Mouse (Mus musculus) ES-CJ7 (cell line): ENCODE data around the gene Pabpc6.

Experiments
- DNase-seq: peaks from one replicate; pipeline ENCODE4 v3.0.0; 2011; ENCODE audit warnings: low read depth, low spot score

Pabpc6 gene

GRCm38 (mm10) chr17:9669283-9669905 is at the start of gene Pabpc6:
Gene Pabpc6 (minus strand): TSS chr17:9669717.
- peak; percentile 70 for DNase-seq

DNA sequence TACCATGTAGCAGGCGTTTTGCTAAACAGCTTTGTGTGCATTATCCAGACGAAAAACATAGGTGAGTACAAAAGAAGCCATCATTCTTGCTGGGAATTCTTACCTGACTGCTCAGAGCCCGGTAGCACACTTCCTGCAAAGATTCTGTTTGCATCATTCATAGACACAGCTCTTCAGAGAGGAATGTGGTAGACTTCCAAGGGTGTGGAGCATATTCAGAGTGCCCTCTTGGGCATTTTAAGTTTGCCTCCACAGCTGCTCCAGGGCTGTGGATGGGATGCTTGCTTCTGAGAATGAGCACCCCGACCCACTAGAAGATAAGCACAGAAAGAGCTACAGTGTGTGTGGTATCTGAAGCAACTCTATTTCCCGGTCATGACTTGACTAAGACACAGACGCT is 41.4 kb upstream of the Pabpc6 start:
- DNase-seq, result no peak

- no peak for DNase-seq
These were observed 39.4 kb upstream of the Pabpc6 start for GRCm38 (mm10) chr17:9708888-9709287.

DNA sequence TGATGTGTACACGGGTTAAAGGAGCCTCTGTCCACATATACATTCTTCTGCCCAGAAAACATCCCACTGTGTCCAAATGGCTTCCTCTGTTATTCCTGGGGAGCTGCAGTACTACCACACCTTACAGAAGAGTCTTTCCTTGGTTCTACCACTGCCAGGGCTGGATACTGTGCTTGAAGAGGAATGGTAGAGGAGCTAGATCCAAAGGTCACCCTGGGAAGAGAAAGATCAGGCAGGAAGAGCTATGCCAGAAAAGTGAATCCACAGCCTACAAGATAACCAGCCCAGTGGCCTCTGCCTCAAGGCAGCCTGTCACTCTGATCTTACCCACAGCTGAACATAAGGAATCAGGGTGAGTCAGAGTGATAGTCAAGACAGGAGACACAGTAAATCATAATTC is 37.8 kb upstream of the Pabpc6 start:
- DNase-seq, result no peak

GRCm38 (mm10) chr17:9697763-9698162 is 28.2 kb upstream of the Pabpc6 start:
- DNase-seq, result no peak

- peak; percentile 78 for DNase-seq
These were observed 21.7 kb upstream of the Pabpc6 start for GRCm38 (mm10) chr17:9691251-9691650.

GRCm38 (mm10) chr17:9683539-9684155 is 14.1 kb upstream of the Pabpc6 start:
- DNase-seq, result no peak

DNA sequence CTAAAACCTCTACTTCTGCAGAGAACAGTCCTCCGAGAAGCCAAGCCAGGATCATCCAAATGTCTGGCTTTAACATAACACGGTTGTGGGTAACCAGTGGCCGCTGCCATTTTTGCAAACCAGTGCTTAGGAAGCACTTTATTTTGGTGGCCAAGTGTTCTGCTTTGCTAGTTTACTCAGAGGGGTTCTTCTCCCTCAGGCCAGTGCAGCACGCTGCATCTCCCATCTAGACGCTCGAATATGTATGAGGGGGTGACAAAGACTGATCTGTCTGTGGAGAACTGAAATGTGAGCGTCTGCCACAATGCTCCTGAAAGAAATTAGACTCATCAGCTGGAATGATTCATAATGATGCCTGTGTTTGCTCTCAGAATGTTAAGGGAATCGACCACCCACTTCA is 11.2 kb upstream of the Pabpc6 start:
- DNase-seq, result no peak

DNA sequence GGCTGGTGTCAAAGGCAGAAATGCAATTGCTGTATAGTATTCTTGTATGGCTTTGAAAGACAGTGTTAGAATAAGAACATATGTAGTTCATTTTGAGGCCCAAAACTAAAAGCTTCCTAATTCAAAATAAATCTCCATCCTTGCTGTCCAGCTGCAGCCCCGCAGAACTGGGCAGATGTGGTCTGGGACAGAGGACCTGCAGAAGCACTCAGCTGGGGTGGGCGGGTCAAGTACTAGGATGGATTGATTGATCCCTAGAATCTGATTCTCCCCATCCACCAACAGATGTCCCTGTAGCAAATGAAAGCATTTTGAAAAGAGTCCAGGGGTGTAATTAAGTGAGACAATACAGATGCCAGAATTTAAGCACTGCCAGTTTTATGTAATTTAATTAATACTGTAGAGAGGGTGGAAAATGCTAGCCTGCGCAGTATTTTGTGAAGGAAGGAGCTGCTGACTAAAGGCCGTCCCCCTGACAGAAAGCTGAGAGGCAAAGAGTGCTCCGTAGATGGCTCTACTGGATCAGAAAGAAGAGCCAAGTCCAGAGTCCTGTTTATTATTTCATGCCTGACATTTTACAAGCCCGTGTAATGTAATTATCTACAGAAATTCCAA is 5.8 kb upstream of the Pabpc6 start:
- DNase-seq, result no peak

DNA sequence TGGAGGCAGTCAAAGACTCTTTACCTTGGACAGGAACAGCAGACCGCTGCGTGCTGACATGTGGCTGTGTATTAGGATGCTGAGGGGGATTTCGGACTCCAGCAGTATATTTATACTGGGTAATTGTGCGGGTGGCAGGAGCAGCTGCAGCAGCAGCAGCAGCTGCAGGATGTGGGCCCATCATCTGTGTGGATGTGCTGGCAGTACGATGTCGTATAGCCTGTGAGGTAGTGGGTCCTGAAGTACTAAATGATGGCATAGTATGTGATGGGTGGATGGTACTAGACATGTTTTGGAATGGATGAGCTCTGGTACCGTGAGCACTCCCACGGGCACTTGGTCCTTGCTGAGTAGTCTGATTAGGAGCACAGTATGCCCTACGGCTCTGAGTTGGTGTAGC is 1.6 kb downstream of the Pabpc6 start:
- DNase-seq, result no peak

DNA sequence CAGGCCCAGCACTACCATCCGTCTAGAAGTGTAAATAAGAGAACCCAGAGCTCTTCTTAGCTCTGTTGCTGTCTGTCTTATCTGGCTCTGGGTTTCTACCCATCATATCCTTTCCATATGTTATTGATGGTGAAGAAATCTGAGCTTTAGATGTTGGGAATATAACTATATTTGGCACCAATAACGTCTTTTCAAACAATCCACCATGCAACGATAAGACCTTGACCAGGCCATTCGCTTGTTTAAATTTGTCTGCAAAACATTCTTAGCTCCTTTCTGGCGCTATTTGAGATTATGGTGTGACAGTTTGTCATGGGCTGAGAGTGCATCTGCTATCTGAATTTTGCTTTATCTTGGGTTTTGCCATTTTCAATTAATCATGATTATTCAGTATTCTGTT is 10.9 kb downstream of the Pabpc6 start:
- no peak for DNase-seq

GRCm38 (mm10) chr17:9654155-9654554 is 15.4 kb downstream of the Pabpc6 start:
- no peak for DNase-seq

GRCm38 (mm10) chr17:9647644-9648043 is 21.9 kb downstream of the Pabpc6 start:
- no peak for DNase-seq

DNA sequence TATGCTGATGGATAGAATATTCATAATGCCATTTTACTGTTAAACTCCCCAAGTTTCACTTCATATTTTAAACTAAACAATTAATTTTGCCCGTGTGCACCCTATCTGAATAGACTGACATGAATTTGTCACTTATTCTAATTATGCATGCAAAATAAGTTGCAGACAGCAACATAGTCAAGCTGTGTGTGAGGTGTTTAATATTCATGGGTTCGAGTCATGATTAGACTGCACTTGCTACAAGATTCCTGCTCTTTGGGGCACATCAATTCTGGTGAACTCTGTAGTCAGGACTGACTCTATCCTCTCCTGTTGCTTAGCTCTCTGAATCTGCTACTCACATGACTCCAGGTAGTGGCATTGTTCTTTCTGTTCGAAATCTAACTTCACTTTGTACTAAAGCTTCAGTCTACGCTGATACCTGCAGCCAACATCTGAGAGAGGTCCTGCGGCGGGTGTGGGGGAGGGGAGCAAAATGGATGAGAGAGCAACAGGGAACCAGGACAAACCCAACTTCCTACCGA is 25.8 kb downstream of the Pabpc6 start:
- DNase-seq, result no peak

DNA sequence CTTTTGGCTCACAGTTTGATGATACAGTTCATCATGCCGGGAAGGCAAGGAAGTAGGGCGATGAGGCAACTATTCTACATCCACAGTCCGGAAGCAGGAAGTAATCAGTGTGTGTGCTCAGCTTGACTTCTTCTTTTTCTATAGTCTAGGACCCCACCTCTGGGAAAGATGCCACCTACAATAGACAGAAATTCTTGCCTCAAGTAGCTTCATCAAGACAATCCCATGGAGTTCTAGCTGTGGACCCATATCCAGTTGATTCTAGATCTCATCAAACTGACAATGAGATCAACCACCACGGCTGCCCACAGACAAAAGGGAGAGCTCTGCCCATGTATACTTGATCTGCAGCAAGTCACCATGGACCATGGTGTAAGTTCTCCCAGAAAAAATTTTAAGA is 32.5 kb downstream of the Pabpc6 start:
- peak; percentile 54 for DNase-seq

GRCm38 (mm10) chr17:9632579-9633252 is 36.8 kb downstream of the Pabpc6 start:
- DNase-seq, result no peak

DNA sequence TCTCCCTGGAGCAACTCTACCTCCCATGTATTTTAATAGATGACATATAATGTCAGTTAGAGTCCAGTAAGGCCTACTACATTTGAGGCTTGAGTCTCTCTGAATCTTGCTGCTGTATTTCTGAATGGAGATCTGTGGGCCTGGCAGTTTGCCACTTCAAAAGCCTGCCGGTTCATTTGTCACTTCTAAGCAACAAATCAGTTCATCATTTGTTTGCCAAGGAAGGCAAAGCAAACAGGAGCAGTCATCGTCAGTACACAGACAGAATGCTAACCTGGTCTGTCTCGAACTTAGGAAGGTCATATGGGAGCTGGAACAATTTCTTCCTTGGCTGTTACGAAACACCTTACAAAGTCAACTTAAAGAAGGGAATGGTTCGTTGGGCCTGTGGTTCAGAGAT is 37.4 kb downstream of the Pabpc6 start:
- no peak for DNase-seq

- DNase-seq, result peak; percentile 23
These were observed 38.4 kb downstream of the Pabpc6 start for GRCm38 (mm10) chr17:9631081-9631480.

DNA sequence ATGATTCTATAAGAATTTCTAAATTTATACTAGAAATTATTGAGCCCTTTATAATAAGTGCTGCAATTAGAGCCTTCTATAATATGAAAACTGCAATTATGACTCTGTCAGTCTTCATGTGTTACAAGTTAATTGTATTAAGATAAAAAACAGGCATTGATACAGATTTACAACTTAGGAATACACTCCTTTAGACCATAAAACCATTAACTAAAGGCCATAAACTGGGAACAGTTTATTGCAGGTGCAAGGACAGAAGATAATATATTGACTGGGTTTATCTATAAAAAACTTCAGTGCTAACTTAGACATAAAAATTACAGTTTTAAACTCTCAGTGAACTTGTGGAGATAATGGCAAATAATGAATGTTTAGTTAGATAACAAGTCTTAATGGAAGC is 42.5 kb downstream of the Pabpc6 start:
- DNase-seq, result no peak
